Mouse (Mus musculus): Measurements from ENCODE around the gene Gabpa. TPM values are rescaled to one million over a fixed set of nuclear protein-coding genes. Genes with fewer than 3 reads are reported as not detected.

The Gabpa gene
- total and polyA plus RNA-seq, 3 experiments, result 44.3 to 82.8 (median 77.0) TPM

DNA sequence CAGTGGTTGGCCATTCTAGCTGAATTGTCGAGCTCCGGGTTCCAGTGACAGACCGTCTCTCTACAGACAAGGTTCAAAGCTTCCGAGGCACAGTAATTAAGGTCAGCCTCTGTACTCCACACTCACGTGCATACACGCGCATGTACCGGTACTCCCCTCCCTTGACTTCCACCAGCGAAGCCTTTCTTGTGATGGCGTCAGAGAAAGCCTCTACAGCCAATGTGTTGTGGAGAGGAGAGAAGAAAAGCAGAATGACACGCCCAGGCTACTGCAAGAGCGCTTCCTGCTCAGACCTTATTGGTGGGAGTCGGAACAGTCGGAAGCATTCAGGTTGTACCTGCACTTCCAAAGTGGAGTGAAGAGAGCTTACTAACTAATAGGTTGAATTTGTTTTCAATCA, 41.3 kb upstream of the Gabpa start:
- in situ Hi-C loops (cut with MboI; ENCODE audit: low pct_ligation_motif_present, low pct_unique_long_range_greater_than_20kb, low sequenced_read_pairs) (no loop called here), dilution Hi-C loops (cut with MboI; ENCODE audit: extremely low pct_ligation_motif_present, extremely low pct_unique_long_range_greater_than_20kb, low sequenced_read_pairs) (no loop called here)
- Histone ChIP-seq H3K4me2 (ENCODE audit: insufficient read depth, low read depth, poor library complexity, severe bottlenecking) (no peak overlapping the region), H3K36me3 (replicated peaks in 1 of 2; ENCODE audit: control insufficient read depth in 1 of 2, insufficient read depth in 1 of 2, low read length in 1 of 2) (no peaks in the 10 kb centered on the region), H3K4me3 (replicated peaks in 1 of 3; ENCODE audit: low read depth in 2 of 3, low read length in 2 of 3, poor library complexity in 1 of 3) (no peak overlapping the region), H3K79me2 (replicated peaks; ENCODE audit: control insufficient read depth, extremely low read depth, insufficient read depth, poor library complexity, severe bottlenecking) (no peaks in the 10 kb centered on the region), H3K4me1 (ENCODE audit: control insufficient read depth in 1 of 2, insufficient read depth in 2 of 2) (no peaks in the 10 kb centered on the region), H3K27ac (ENCODE audit: insufficient read depth, low read depth) (no peak overlapping the region), H3K27me3 (replicated peaks) (no peaks in the 10 kb centered on the region), H3K9me3 (replicated peaks; ENCODE audit: low read length) (peaks cover 5% of the 10 kb centered on the region), H3K9ac (ENCODE audit: insufficient read depth, low read depth) (no peak overlapping the region)
- TF ChIP-seq JUND (conservative IDR thresholded peaks at IDR 0.05; ENCODE audit: low read depth, low read length) (no peak), MXI1 (IDR thresholded peaks at IDR 0.05; ENCODE audit: low read depth, low read length) (no peak), ZNF384 (IDR thresholded peaks at IDR 0.05; ENCODE audit: low read depth, low read length) (no peak), CHD1 (IDR thresholded peaks at IDR 0.05; ENCODE audit: low read depth, low read length) (no peak), NRF1 (IDR thresholded peaks at IDR 0.05; ENCODE audit: low read depth, low read length) (no peak), MAFK (IDR thresholded peaks at IDR 0.05; ENCODE audit: insufficient replicate concordance, low read length) (no peak), IRF4 (IDR thresholded peaks at IDR 0.05; ENCODE audit: low read depth, low read length) (no peak)
- DNase-seq (ENCODE audit: extremely low read depth), result no peak

DNA sequence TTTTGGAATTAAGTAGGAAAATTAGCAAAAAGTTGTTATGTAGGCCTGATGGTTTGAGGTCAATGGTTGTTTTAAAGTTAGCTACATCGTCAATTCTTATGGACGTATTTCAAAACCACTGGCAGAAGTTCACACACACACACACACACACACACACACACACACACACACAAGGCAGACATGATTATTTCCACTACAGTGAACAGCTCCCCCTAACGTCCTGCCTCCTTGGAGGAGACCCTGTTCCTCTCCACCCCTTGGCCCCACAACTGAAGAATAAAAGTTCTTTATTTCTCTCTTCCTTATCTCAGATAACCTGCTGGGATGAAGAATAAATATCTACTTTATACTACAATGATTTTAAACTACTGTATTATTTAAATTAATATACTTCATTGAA, 39.4 kb upstream of the Gabpa start:
- Histone ChIP-seq H3K4me3 (replicated peaks in 1 of 3; ENCODE audit: low read depth in 2 of 3, low read length in 2 of 3, poor library complexity in 1 of 3) (no peak overlapping the region), H3K79me2 (replicated peaks; ENCODE audit: control insufficient read depth, extremely low read depth, insufficient read depth, poor library complexity, severe bottlenecking) (no peaks in the 10 kb centered on the region), H3K4me1 (ENCODE audit: control insufficient read depth in 1 of 2, insufficient read depth in 2 of 2) (peaks cover 4 to 14% of the 10 kb centered on the region in 2 experiments; a peak in 3 of 4 replicates), H3K27ac (ENCODE audit: insufficient read depth, low read depth) (no peak overlapping the region), H3K9ac (ENCODE audit: insufficient read depth, low read depth) (no peak overlapping the region), H3K27me3 (replicated peaks) (no peaks in the 10 kb centered on the region), H3K36me3 (replicated peaks in 1 of 2; ENCODE audit: control insufficient read depth in 1 of 2, insufficient read depth in 1 of 2, low read length in 1 of 2) (no peaks in the 10 kb centered on the region), H3K9me3 (replicated peaks; ENCODE audit: low read length) (peaks cover 5% of the 10 kb centered on the region), H3K4me2 (ENCODE audit: insufficient read depth, low read depth, poor library complexity, severe bottlenecking) (no peak overlapping the region)
- no peak for TF ChIP-seq USF1 (IDR thresholded peaks at IDR 0.05; ENCODE audit: low read depth, low read length)
- TF ChIP-seq EP300 (IDR thresholded peaks at IDR 0.05; ENCODE audit: low read length), result no peak
- TF ChIP-seq RAD21 (IDR thresholded peaks at IDR 0.05; ENCODE audit: low read depth, low read length), result peak; percentile 23
- no peak for TF ChIP-seq RCOR1 (conservative IDR thresholded peaks at IDR 0.05; ENCODE audit: low read depth, low read length)
- TF ChIP-seq MAFK (IDR thresholded peaks at IDR 0.05; ENCODE audit: insufficient replicate concordance, low read length), result no peak
- TF ChIP-seq POLR2A (IDR thresholded peaks at IDR 0.05; ENCODE audit: low read depth, low read length), result no peak
- no peak for TF ChIP-seq TCF12 (IDR thresholded peaks at IDR 0.05; ENCODE audit: low read depth, low read length)
- TF ChIP-seq ZC3H11A (IDR thresholded peaks at IDR 0.05; ENCODE audit: low read depth, low read length), result no peak
- no peak for TF ChIP-seq ZMIZ1 (IDR thresholded peaks at IDR 0.05; ENCODE audit: low read depth, low read length)
- peak; percentile 36 for TF ChIP-seq SMC3 (IDR thresholded peaks at IDR 0.05; ENCODE audit: low read depth, low read length)
- no peak for TF ChIP-seq POLR2AphosphoS2 (IDR thresholded peaks at IDR 0.05; ENCODE audit: low read depth, low read length)
- TF ChIP-seq IRF4 (IDR thresholded peaks at IDR 0.05; ENCODE audit: low read depth, low read length), result no peak
- peak in 1 of 2 experiments; percentile 60; a peak in 2 of 4 replicates for TF ChIP-seq CTCF (conservative IDR thresholded peaks at IDR 0.05 in 1 of 2, IDR thresholded peaks at IDR 0.05 in 1 of 2; ENCODE audit: low read depth in 2 of 2, low read length in 2 of 2)
- TF ChIP-seq ZKSCAN1 (IDR thresholded peaks at IDR 0.05; ENCODE audit: borderline replicate concordance, low read depth, low read length), result no peak
- dilution Hi-C loops (cut with MboI; ENCODE audit: extremely low pct_ligation_motif_present, extremely low pct_unique_long_range_greater_than_20kb, low sequenced_read_pairs) (no loop called here), in situ Hi-C loops (cut with MboI; ENCODE audit: low pct_ligation_motif_present, low pct_unique_long_range_greater_than_20kb, low sequenced_read_pairs) (no loop called here)
- DNase-seq (ENCODE audit: extremely low read depth), result no peak
